Mouse (Mus musculus) brain, embryonic 14.5 days (tissue): ENCODE measurements at regions not wholly inside any gene's neighbourhood (a gene's known extent, or its start where the extent isn't known, plus 50 kb on each side); places are given as distances from the start of the nearest gene placed in this dataset.

Experiments used
- DNase-seq: peaks from one replicate; pipeline ENCODE4 v3.0.0-alpha.2; 2011; ENCODE audit warnings: low read depth
- CTCF ChIP-seq: fragments of 200-500 bp; IDR thresholded peaks from 2 replicates; pipeline ENCODE4 v1.5.1; 2012; ENCODE audit warnings: inconsistent platforms, mild to moderate bottlenecking, moderate library complexity, borderline replicate concordance; ENCODE audit not compliant: insufficient read depth, insufficient read length; ENCODE audit errors: extremely low read depth
- POLR2A ChIP-seq: fragments of 200-500 bp; IDR thresholded peaks from 2 replicates; pipeline ENCODE4 v1.6.1; 2012; ENCODE audit warnings: mild to moderate bottlenecking, inconsistent platforms, borderline replicate concordance; ENCODE audit not compliant: poor library complexity, insufficient read depth, insufficient read length, severe bottlenecking; ENCODE audit errors: extremely low read depth

DNA sequence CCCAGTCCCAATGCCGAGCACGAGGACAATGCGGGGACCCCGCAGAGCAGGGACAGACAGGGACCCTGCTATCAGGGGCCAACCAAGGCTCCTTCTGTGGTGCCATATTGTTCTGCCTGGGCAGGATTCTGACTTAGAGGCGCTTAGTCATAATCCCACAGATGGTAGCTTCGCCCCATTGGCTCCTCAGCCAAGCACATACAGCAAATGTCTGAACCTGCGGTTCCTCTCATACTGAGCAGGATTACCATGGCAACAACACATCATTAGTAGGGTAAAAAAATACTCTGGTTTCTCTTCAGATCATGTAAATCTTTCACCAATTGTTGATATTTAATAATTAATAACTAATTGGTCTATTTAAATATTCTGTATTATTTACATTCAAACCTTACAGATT lies 2140.3 kb upstream of the Cdh20 start:
- TF ChIP-seq CTCF (no peak), POLR2A (no peak)

DNA sequence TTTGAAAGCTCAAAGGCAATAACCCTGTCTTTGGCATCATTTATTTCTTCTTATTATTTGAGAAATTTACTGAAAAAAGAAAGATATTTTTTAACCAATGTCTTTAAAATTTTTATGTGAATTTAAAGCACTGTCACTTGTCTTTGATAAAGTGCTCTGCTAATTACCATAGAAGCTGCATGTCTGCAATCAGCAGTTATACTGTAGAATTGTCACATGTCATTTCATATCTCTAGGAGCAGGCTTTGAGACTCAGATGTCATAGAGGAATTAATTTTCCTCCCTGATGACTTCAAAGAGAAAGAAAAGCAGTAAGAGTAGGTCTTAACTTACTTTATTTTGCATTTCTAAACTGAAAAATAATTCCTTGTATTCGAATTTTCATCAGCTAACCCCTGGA lies 2123.9 kb upstream of the Cdh20 start:
- TF ChIP-seq CTCF, result no peak
- no peak for TF ChIP-seq POLR2A
- DNase-seq, result peak; percentile 9

More for the DNA sequence above, 2140.3 kb upstream of the Cdh20 start:
- peak; percentile 83 for DNase-seq

GRCm38 (mm10) chr1:102687367-102688070 lies 2080.8 kb upstream of the Cdh20 start:
- DNase-seq, result no peak
- TF ChIP-seq POLR2A, result no peak
- no peak for TF ChIP-seq CTCF

DNA sequence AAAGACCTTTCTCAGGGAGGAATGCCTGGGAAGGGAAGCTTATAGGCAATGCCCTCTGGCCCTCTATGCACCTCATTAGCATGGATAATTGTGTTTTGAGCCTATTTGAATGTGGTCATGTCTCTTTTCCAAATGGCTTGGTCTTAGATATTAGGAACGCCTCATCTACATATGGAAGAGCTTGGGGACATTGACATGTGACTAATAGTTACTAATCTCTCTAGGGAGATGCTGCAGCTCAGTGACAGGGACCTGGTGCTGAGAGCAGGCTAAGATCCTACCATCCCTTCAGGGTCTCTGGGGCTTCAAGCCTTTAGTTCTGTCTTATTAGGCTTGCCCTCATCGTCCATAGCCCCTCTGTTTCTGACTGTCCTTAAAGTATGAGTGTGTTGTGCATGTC lies 2051.9 kb upstream of the Cdh20 start:
- no peak for TF ChIP-seq CTCF
- TF ChIP-seq POLR2A, result no peak

DNA sequence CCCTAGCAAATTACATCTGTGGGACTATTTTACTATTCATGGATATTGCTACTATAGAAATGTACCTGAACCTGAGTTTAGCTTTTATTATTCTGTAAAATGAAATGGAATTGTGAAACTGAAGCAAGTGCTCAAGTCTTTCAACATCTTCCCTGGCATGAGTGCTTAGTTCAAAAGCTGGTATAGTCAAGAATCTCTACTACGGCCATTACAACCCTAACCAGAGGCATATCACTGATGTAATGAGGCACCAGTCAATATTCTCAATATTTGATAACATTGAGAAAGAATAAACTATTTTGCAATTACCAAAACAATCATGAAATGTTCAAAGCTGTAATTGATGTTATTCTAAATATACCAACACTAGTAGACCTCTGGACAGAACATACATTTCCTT lies 2034.3 kb upstream of the Cdh20 start:
- TF ChIP-seq CTCF (no peak), POLR2A (no peak)
- no peak for DNase-seq

More for the DNA sequence above, 2051.9 kb upstream of the Cdh20 start:
- no peak for DNase-seq

DNA sequence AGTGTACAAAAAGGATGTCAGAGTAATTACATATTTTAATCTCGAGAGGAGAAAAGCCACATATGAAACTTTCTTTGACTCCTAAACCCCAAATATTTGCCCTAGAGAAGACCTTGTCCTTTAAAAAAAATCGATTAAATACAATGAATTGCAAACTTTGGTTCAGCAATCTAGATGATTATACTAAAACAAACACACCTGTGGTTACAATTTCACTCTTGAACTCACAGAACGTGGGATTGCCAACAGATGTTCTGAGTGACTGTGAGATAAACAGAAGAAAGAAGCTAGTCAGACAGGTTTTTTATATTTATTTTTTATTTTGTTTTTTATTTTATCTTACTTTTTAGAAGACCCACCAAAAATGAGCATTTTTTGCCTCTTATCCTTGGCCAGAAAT lies 2032.9 kb upstream of the Cdh20 start:
- TF ChIP-seq CTCF (no peak), POLR2A (no peak)
- DNase-seq, result no peak

GRCm38 (mm10) chr1:102757941-102758340 lies 2010.4 kb upstream of the Cdh20 start:
- TF ChIP-seq CTCF (no peak), POLR2A (no peak)
- no peak for DNase-seq
